Mouse (Mus musculus): ENCODE data around the gene Rgs9bp.
"Not testable (repeated sequence)": the region's sequence is repeated elsewhere in the genome, so short reads cannot be mapped to it uniquely, and the experiment has no call there.

The Rgs9bp gene

GRCm38 (mm10) chr7:35583476-35584025 is 1.8 kb downstream of the Rgs9bp start:
- DNase-seq (ENCODE audit: low spot score) = no peak

- no peak for DNase-seq (ENCODE audit: low spot score)
These were observed 2.7 kb downstream of the Rgs9bp start for GRCm38 (mm10) chr7:35582719-35583118.

- peak; percentile 26 for DNase-seq (ENCODE audit: low spot score)
These were observed 5.5 kb downstream of the Rgs9bp start for GRCm38 (mm10) chr7:35579849-35580248.

GRCm38 (mm10) chr7:35570883-35571282 is 14.5 kb downstream of the Rgs9bp start:
- DNase-seq (ENCODE audit: low spot score) = not testable (repeated sequence)

GRCm38 (mm10) chr7:35569724-35570123 is 15.7 kb downstream of the Rgs9bp start:
- not testable (repeated sequence) for DNase-seq (ENCODE audit: low spot score)

- DNase-seq (ENCODE audit: low spot score) = not testable (repeated sequence)
These were observed 19.4 kb downstream of the Rgs9bp start for GRCm38 (mm10) chr7:35565965-35566364.

GRCm38 (mm10) chr7:35564872-35565271 is 20.5 kb downstream of the Rgs9bp start:
- DNase-seq (ENCODE audit: low spot score) = not testable (repeated sequence)

- no peak for DNase-seq (ENCODE audit: low spot score)
These were observed 21.1 kb downstream of the Rgs9bp start for GRCm38 (mm10) chr7:35564067-35564865.

- no peak for DNase-seq (ENCODE audit: low spot score)
These were observed 22.3 kb downstream of the Rgs9bp start for GRCm38 (mm10) chr7:35563071-35563470.

- no peak for DNase-seq (ENCODE audit: low spot score)
These were observed 25.5 kb downstream of the Rgs9bp start for GRCm38 (mm10) chr7:35559838-35560237.

- no peak for DNase-seq (ENCODE audit: low spot score)
These were observed 26.7 kb downstream of the Rgs9bp start for GRCm38 (mm10) chr7:35558681-35559080.

- DNase-seq (ENCODE audit: low spot score) = no peak
These were observed 27.8 kb downstream of the Rgs9bp start for GRCm38 (mm10) chr7:35557577-35557976.

GRCm38 (mm10) chr7:35556905-35557304 is 28.5 kb downstream of the Rgs9bp start:
- no peak for DNase-seq (ENCODE audit: low spot score)

GRCm38 (mm10) chr7:35556205-35556603 is 29.2 kb downstream of the Rgs9bp start, which contains the start of gene Nudt19:
Gene Nudt19 (minus strand): TSS chr7:35556304.
- no peak for DNase-seq (ENCODE audit: low spot score)

GRCm38 (mm10) chr7:35555224-35556204 is 29.9 kb downstream of the Rgs9bp start:
- DNase-seq (ENCODE audit: low spot score) = peak; percentile 78

- DNase-seq (ENCODE audit: low spot score) = peak; percentile 8
These were observed 30.7 kb downstream of the Rgs9bp start for GRCm38 (mm10) chr7:35554605-35555175.

- peak; percentile 11 for DNase-seq (ENCODE audit: low spot score)
These were observed 31.4 kb downstream of the Rgs9bp start for GRCm38 (mm10) chr7:35553751-35554604.

GRCm38 (mm10) chr7:35545881-35546280 is 39.5 kb downstream of the Rgs9bp start:
- DNase-seq (ENCODE audit: low spot score) = peak; percentile 33

GRCm38 (mm10) chr7:35537562-35537961 is 47.8 kb downstream of the Rgs9bp start, which contains the start of gene Tdrd12:
Gene Tdrd12 (minus strand): TSS chr7:35537745.
- no peak for DNase-seq (ENCODE audit: low spot score)

GRCm38 (mm10) chr7:35535750-35536512 is 49.5 kb downstream of the Rgs9bp start:
- no peak for DNase-seq (ENCODE audit: low spot score)
